Mouse (Mus musculus): ENCODE results near the gene Esrrg. TPM values are rescaled to one million over a fixed set of nuclear protein-coding genes. Genes with fewer than 3 reads are reported as not detected.

Gene Esrrg
- polyA plus RNA-seq, 1 experiment from 2014 or later, result 51.4 TPM

GRCm38 (mm10) chr1:187904731-187905130 is 296.1 kb downstream of the Esrrg start:
- no peak for ATAC-seq (ENCODE audit: low read depth)
- Histone ChIP-seq H3K27ac (ENCODE audit: low read depth, low read length) (no peak overlapping the region), H3K36me3 (ENCODE audit: control insufficient read depth, insufficient read depth, low read length) (no peaks in the 10 kb centered on the region), H3K27me3 (ENCODE audit: control insufficient read depth, insufficient read depth, low read length) (no peaks in the 10 kb centered on the region), H3K9me3 (ENCODE audit: control insufficient read depth, low read length) (no peaks in the 10 kb centered on the region), H3K4me2 (ENCODE audit: low read depth, low read length) (no peak overlapping the region), H3K4me3 (ENCODE audit: low read depth, low read length) (no peak overlapping the region), H3K9ac (replicated peaks; ENCODE audit: low read depth, low read length) (no peak overlapping the region), H3K4me1 (ENCODE audit: control insufficient read depth, insufficient read depth, low read length) (no peaks in the 10 kb centered on the region)
- 84% methylated on average over 4 of the region's 4 CpGs for WGBS

- ATAC-seq (ENCODE audit: low read depth), result no peak
- Histone ChIP-seq H3K36me3 (ENCODE audit: control insufficient read depth, insufficient read depth, low read length) (no peaks in the 10 kb centered on the region), H3K9ac (replicated peaks; ENCODE audit: low read depth, low read length) (no peak overlapping the region), H3K4me3 (ENCODE audit: low read depth, low read length) (no peak overlapping the region), H3K27me3 (ENCODE audit: control insufficient read depth, insufficient read depth, low read length) (no peaks in the 10 kb centered on the region), H3K27ac (ENCODE audit: low read depth, low read length) (no peak overlapping the region), H3K9me3 (ENCODE audit: control insufficient read depth, low read length) (no peaks in the 10 kb centered on the region), H3K4me1 (ENCODE audit: control insufficient read depth, insufficient read depth, low read length) (no peaks in the 10 kb centered on the region), H3K4me2 (ENCODE audit: low read depth, low read length) (no peak overlapping the region)
- 61% methylated on average over 7 of the region's 7 CpGs for WGBS
These were observed 298.8 kb downstream of the Esrrg start for GRCm38 (mm10) chr1:187907407-187907806.

GRCm38 (mm10) chr1:187907871-187908270 is 299.3 kb downstream of the Esrrg start:
- H3K9me3 ChIP-seq (ENCODE audit: control insufficient read depth, low read length), result no peaks in the 10 kb centered on the region

GRCm38 (mm10) chr1:187910718-187911117 is 302.1 kb downstream of the Esrrg start:
- ATAC-seq (ENCODE audit: low read depth), result no peak
- no peak overlapping the region for H3K4me3 ChIP-seq (ENCODE audit: low read depth, low read length)
- no peak overlapping the region for H3K9ac ChIP-seq (replicated peaks; ENCODE audit: low read depth, low read length)
- no peaks in the 10 kb centered on the region for H3K36me3 ChIP-seq (ENCODE audit: control insufficient read depth, insufficient read depth, low read length)
- H3K4me2 ChIP-seq (ENCODE audit: low read depth, low read length), result no peak overlapping the region
- no peaks in the 10 kb centered on the region for H3K27me3 ChIP-seq (ENCODE audit: control insufficient read depth, insufficient read depth, low read length)
- no peaks in the 10 kb centered on the region for H3K9me3 ChIP-seq (ENCODE audit: control insufficient read depth, low read length)
- H3K27ac ChIP-seq (ENCODE audit: low read depth, low read length), result no peak overlapping the region
- no peaks in the 10 kb centered on the region for H3K4me1 ChIP-seq (ENCODE audit: control insufficient read depth, insufficient read depth, low read length)
- 79% methylated on average over 7 of the region's 7 CpGs for WGBS

More at GRCm38 (mm10) chr1:187907871-187908270, 299.3 kb downstream of the Esrrg start:
- H3K36me3 ChIP-seq (ENCODE audit: control insufficient read depth, insufficient read depth, low read length), result no peaks in the 10 kb centered on the region
- 4% methylated on average over 3 of the region's 3 CpGs for WGBS
- no peaks in the 10 kb centered on the region for H3K27me3 ChIP-seq (ENCODE audit: control insufficient read depth, insufficient read depth, low read length)
- no peak overlapping the region for H3K4me2 ChIP-seq (ENCODE audit: low read depth, low read length)
- no peaks in the 10 kb centered on the region for H3K4me1 ChIP-seq (ENCODE audit: control insufficient read depth, insufficient read depth, low read length)
- no peak overlapping the region for H3K4me3 ChIP-seq (ENCODE audit: low read depth, low read length)
- H3K9ac ChIP-seq (replicated peaks; ENCODE audit: low read depth, low read length), result no peak overlapping the region
- ATAC-seq (ENCODE audit: low read depth), result no peak
- no peak overlapping the region for H3K27ac ChIP-seq (ENCODE audit: low read depth, low read length)

GRCm38 (mm10) chr1:187911201-187911600 is 302.6 kb downstream of the Esrrg start:
- H3K27me3 ChIP-seq (ENCODE audit: control insufficient read depth, insufficient read depth, low read length), result no peaks in the 10 kb centered on the region
- H3K27ac ChIP-seq (ENCODE audit: low read depth, low read length), result no peak overlapping the region
- H3K4me3 ChIP-seq (ENCODE audit: low read depth, low read length), result no peak overlapping the region
- no peaks in the 10 kb centered on the region for H3K4me1 ChIP-seq (ENCODE audit: control insufficient read depth, insufficient read depth, low read length)
- 85% methylated on average over 6 of the region's 6 CpGs for WGBS
- no peaks in the 10 kb centered on the region for H3K9me3 ChIP-seq (ENCODE audit: control insufficient read depth, low read length)
- H3K4me2 ChIP-seq (ENCODE audit: low read depth, low read length), result no peak overlapping the region
- no peaks in the 10 kb centered on the region for H3K36me3 ChIP-seq (ENCODE audit: control insufficient read depth, insufficient read depth, low read length)
- ATAC-seq (ENCODE audit: low read depth), result no peak
- H3K9ac ChIP-seq (replicated peaks; ENCODE audit: low read depth, low read length), result no peak overlapping the region

- Histone ChIP-seq H3K27me3 (ENCODE audit: control insufficient read depth, insufficient read depth, low read length) (no peaks in the 10 kb centered on the region), H3K9me3 (ENCODE audit: control insufficient read depth, low read length) (no peaks in the 10 kb centered on the region), H3K4me3 (ENCODE audit: low read depth, low read length) (no peak overlapping the region), H3K27ac (ENCODE audit: low read depth, low read length) (no peak overlapping the region), H3K9ac (replicated peaks; ENCODE audit: low read depth, low read length) (no peak overlapping the region), H3K4me1 (ENCODE audit: control insufficient read depth, insufficient read depth, low read length) (no peaks in the 10 kb centered on the region), H3K4me2 (ENCODE audit: low read depth, low read length) (no peak overlapping the region), H3K36me3 (ENCODE audit: control insufficient read depth, insufficient read depth, low read length) (no peaks in the 10 kb centered on the region)
- no peak for ATAC-seq (ENCODE audit: low read depth)
- WGBS, result 55% methylated on average over 6 of the region's 6 CpGs
These were observed 309.7 kb downstream of the Esrrg start for GRCm38 (mm10) chr1:187918303-187918702.

- no peaks in the 10 kb centered on the region for H3K27me3 ChIP-seq (ENCODE audit: control insufficient read depth, insufficient read depth, low read length)
- no peak overlapping the region for H3K4me2 ChIP-seq (ENCODE audit: low read depth, low read length)
- H3K9ac ChIP-seq (replicated peaks; ENCODE audit: low read depth, low read length), result no peak overlapping the region
- 98% methylated on average over 4 of the region's 4 CpGs for WGBS
- H3K4me3 ChIP-seq (ENCODE audit: low read depth, low read length), result no peak overlapping the region
- no peaks in the 10 kb centered on the region for H3K4me1 ChIP-seq (ENCODE audit: control insufficient read depth, insufficient read depth, low read length)
- H3K9me3 ChIP-seq (ENCODE audit: control insufficient read depth, low read length), result no peaks in the 10 kb centered on the region
- H3K27ac ChIP-seq (ENCODE audit: low read depth, low read length), result no peak overlapping the region
- no peak for ATAC-seq (ENCODE audit: low read depth)
- H3K36me3 ChIP-seq (ENCODE audit: control insufficient read depth, insufficient read depth, low read length), result no peaks in the 10 kb centered on the region
These were observed 310.3 kb downstream of the Esrrg start for GRCm38 (mm10) chr1:187918939-187919338.

- Histone ChIP-seq H3K27me3 (ENCODE audit: control insufficient read depth, insufficient read depth, low read length) (no peaks in the 10 kb centered on the region), H3K36me3 (ENCODE audit: control insufficient read depth, insufficient read depth, low read length) (no peaks in the 10 kb centered on the region), H3K4me3 (ENCODE audit: low read depth, low read length) (no peak overlapping the region), H3K4me2 (ENCODE audit: low read depth, low read length) (no peak overlapping the region), H3K4me1 (ENCODE audit: control insufficient read depth, insufficient read depth, low read length) (no peaks in the 10 kb centered on the region), H3K9ac (replicated peaks; ENCODE audit: low read depth, low read length) (no peak overlapping the region), H3K9me3 (ENCODE audit: control insufficient read depth, low read length) (no peaks in the 10 kb centered on the region), H3K27ac (ENCODE audit: low read depth, low read length) (no peak overlapping the region)
- 65% methylated on average over 5 of the region's 5 CpGs for WGBS
- no peak for ATAC-seq (ENCODE audit: low read depth)
These were observed 311.7 kb downstream of the Esrrg start for GRCm38 (mm10) chr1:187920156-187920777.

- no peak overlapping the region for H3K4me3 ChIP-seq (ENCODE audit: low read depth, low read length)
These were observed 322.6 kb downstream of the Esrrg start for GRCm38 (mm10) chr1:187931146-187931545.

More at GRCm38 (mm10) chr1:187931146-187931545, 322.6 kb downstream of the Esrrg start:
- no peaks in the 10 kb centered on the region for H3K9me3 ChIP-seq (ENCODE audit: control insufficient read depth, low read length)
- H3K27me3 ChIP-seq (ENCODE audit: control insufficient read depth, insufficient read depth, low read length), result no peaks in the 10 kb centered on the region
- no peak overlapping the region for H3K27ac ChIP-seq (ENCODE audit: low read depth, low read length)
- H3K36me3 ChIP-seq (ENCODE audit: control insufficient read depth, insufficient read depth, low read length), result no peaks in the 10 kb centered on the region
- WGBS, result 79% methylated on average over 3 of the region's 3 CpGs
- no peak overlapping the region for H3K4me2 ChIP-seq (ENCODE audit: low read depth, low read length)
- no peak overlapping the region for H3K9ac ChIP-seq (replicated peaks; ENCODE audit: low read depth, low read length)
- no peaks in the 10 kb centered on the region for H3K4me1 ChIP-seq (ENCODE audit: control insufficient read depth, insufficient read depth, low read length)
- ATAC-seq (ENCODE audit: low read depth), result no peak
